Mouse (Mus musculus) kidney, postnatal 0 days (tissue): ENCODE data around the gene Gprin2. TPM values are rescaled to one million over a fixed set of nuclear protein-coding genes. Genes with fewer than 3 reads are reported as not detected.
A peak's percentile ranks its signal among the peaks of the same experiment; 100 is the strongest.

Source experiments
- ATAC-seq: fragments of 200-750 bp; cut with Nextera tagmentation; replicated peaks from 2 replicates; pipeline ENCODE4 v1.8.0; 2017; ENCODE audit warnings: low read depth, moderate number of reproducible peaks, moderate TSS enrichment, moderate library complexity; ENCODE audit not compliant: low FRiP score
- DNase-seq: peaks from one replicate; pipeline ENCODE4 v3.0.0-alpha.2; 2016; ENCODE audit warnings: low spot score
- H3K27ac ChIP-seq: fragments of 300-500 bp; sonication (generic); 2 replicates; pipeline ENCODE4 v1.5.1; 2014; ENCODE audit warnings: mild to moderate bottlenecking
- H3K27me3 ChIP-seq: fragments of 300-500 bp; sonication (generic); 2 replicates; pipeline ENCODE4 v1.6.1; 2014; ENCODE audit warnings: low read length, mixed read lengths; ENCODE audit not compliant: insufficient read depth
- H3K36me3 ChIP-seq: fragments of 300-500 bp; sonication (generic); 2 replicates; pipeline ENCODE4 v1.6.1; 2014; ENCODE audit warnings: low read length, mixed read lengths; ENCODE audit not compliant: insufficient read depth
- H3K4me1 ChIP-seq: fragments of 300-500 bp; sonication (generic); replicated peaks from 2 replicates; pipeline ENCODE4 v1.6.1; 2014; ENCODE audit warnings: antibody characterized with exemption, low read length, mixed read lengths; ENCODE audit not compliant: insufficient read depth
- H3K4me2 ChIP-seq: fragments of 300-500 bp; sonication (generic); 2 replicates; pipeline ENCODE4 v1.6.1; 2014; ENCODE audit warnings: mild to moderate bottlenecking, low read length, moderate library complexity, mixed read lengths
- H3K4me3 ChIP-seq: fragments of 300-500 bp; sonication (generic); replicated peaks from 2 replicates; pipeline ENCODE4 v1.5.1; 2014; ENCODE audit warnings: low read depth, low read length
- H3K9ac ChIP-seq: fragments of 300-500 bp; sonication (generic); 2 replicates; pipeline ENCODE4 v1.6.1; 2014; ENCODE audit warnings: low read depth, low read length
- H3K9me3 ChIP-seq: fragments of 300-500 bp; sonication (generic); replicated peaks from 2 replicates; pipeline ENCODE4 v1.6.1; 2016; ENCODE audit warnings: low read length, inconsistent platforms, mixed read lengths
- CTCF ChIP-seq: IDR thresholded peaks from 2 replicates; pipeline ENCODE4 v1.5.1; 2016; ENCODE audit warnings: antibody characterized with exemption, low read depth, mild to moderate bottlenecking, moderate library complexity
- WGBS: fragments of 180-500 bp; shearing (Covaris S2); extraction: QIAGEN DNeasy Blood & Tissue Kit; methylation state at CpG from one replicate; pipeline ENCODE4 v1.1.7; 2014; 5-methylcytosine and 5-hydroxymethylcytosine counted together
- polyA plus RNA-seq: library from polyadenylated mRNA; unstranded; fragments of >200 nt; fragmentation: Nextera tagmentation; extraction: Ambion mirVana; gene quantifications from 2 replicates; pipeline ENCODE4 v1.2.1, GENCODE M21; 2015

The Gprin2 gene
- polyA plus RNA-seq, 1 experiment from 2014 or later = 0.79 TPM

GRCm38 (mm10) chr14:34209080-34209479, 7.6 kb upstream of the Gprin2 start:
- Histone ChIP-seq H3K4me3 (no peak overlapping the region), H3K4me1 (no peaks in the 10 kb centered on the region), H3K27me3 (no peaks in the 10 kb centered on the region), H3K9me3 (no peaks in the 10 kb centered on the region), H3K4me2 (no peak overlapping the region), H3K9ac (no peak overlapping the region), H3K36me3 (no peaks in the 10 kb centered on the region), H3K27ac (no peak overlapping the region)
- ATAC-seq = no peak
- no peak for DNase-seq
- TF ChIP-seq CTCF = no peak
- WGBS = 57% methylated on average over 4 of the region's 4 CpGs

- 49% methylated on average over 2 of the region's 2 CpGs for WGBS
- DNase-seq = peak; percentile 74
- Histone ChIP-seq H3K4me1 (no peaks in the 10 kb centered on the region), H3K9me3 (no peaks in the 10 kb centered on the region), H3K27me3 (no peaks in the 10 kb centered on the region), H3K36me3 (no peaks in the 10 kb centered on the region), H3K4me2 (no peak overlapping the region), H3K4me3 (no peak overlapping the region), H3K9ac (no peak overlapping the region), H3K27ac (no peak overlapping the region)
- peak; percentile 72 for TF ChIP-seq CTCF
- ATAC-seq = no peak
These were observed 7.2 kb upstream of the Gprin2 start for GRCm38 (mm10) chr14:34208651-34209050.

GRCm38 (mm10) chr14:34207996-34208395, 6.5 kb upstream of the Gprin2 start:
- H3K27me3 ChIP-seq = no peaks in the 10 kb centered on the region
- H3K4me2 ChIP-seq = no peak overlapping the region
- no peaks in the 10 kb centered on the region for H3K36me3 ChIP-seq
- H3K9ac ChIP-seq = no peak overlapping the region
- no peaks in the 10 kb centered on the region for H3K4me1 ChIP-seq
- ATAC-seq (no peak), DNase-seq (no peak)
- WGBS = 72% methylated on average over 6 of the region's 6 CpGs
- no peak overlapping the region for H3K27ac ChIP-seq
- no peak overlapping the region for H3K4me3 ChIP-seq
- no peak for TF ChIP-seq CTCF
- no peaks in the 10 kb centered on the region for H3K9me3 ChIP-seq

GRCm38 (mm10) chr14:34200738-34201230, 669 bp downstream of the Gprin2 start:
- no peaks in the 10 kb centered on the region for H3K36me3 ChIP-seq
- peak overlapping the region; percentile 97 for H3K4me2 ChIP-seq
- no peaks in the 10 kb centered on the region for H3K27me3 ChIP-seq
- ATAC-seq = peak; percentile 65; the same call in 1 of the 2 replicates
- 5% methylated on average over 19 of the region's 19 CpGs for WGBS
- H3K9me3 ChIP-seq = no peaks in the 10 kb centered on the region
- H3K4me3 ChIP-seq = peak overlapping the region; percentile 65
- peaks cover 3% of the 10 kb centered on the region; the same call in 1 of the 2 replicates for H3K4me1 ChIP-seq
- H3K27ac ChIP-seq = no peak overlapping the region
- no peak; the same call in 1 of the 2 replicates for TF ChIP-seq CTCF
- DNase-seq = peak; percentile 77
- H3K9ac ChIP-seq = peak overlapping the region; percentile 62

GRCm38 (mm10) chr14:34196706-34197105, 4.7 kb downstream of the Gprin2 start:
- Histone ChIP-seq H3K27me3 (no peaks in the 10 kb centered on the region), H3K9ac (no peak overlapping the region), H3K4me1 (peaks cover 3% of the 10 kb centered on the region; the same call in 1 of the 2 replicates), H3K27ac (no peak overlapping the region), H3K36me3 (no peaks in the 10 kb centered on the region), H3K4me3 (no peak overlapping the region), H3K4me2 (no peak overlapping the region), H3K9me3 (no peaks in the 10 kb centered on the region)
- no peak for ATAC-seq
- WGBS = 32% methylated on average over 4 of the region's 4 CpGs
- DNase-seq = no peak
- TF ChIP-seq CTCF = no peak

GRCm38 (mm10) chr14:34195466-34195865, 6.0 kb downstream of the Gprin2 start:
- H3K36me3 ChIP-seq = no peaks in the 10 kb centered on the region
- no peak overlapping the region for H3K4me3 ChIP-seq
- H3K9ac ChIP-seq = no peak overlapping the region
- peaks cover under 1% of the 10 kb centered on the region; the same call in 1 of the 2 replicates for H3K4me1 ChIP-seq
- no peak overlapping the region for H3K4me2 ChIP-seq
- TF ChIP-seq CTCF = no peak
- DNase-seq (no peak), ATAC-seq (no peak)
- 91% methylated on average over 15 of the region's 15 CpGs for WGBS
- no peaks in the 10 kb centered on the region for H3K9me3 ChIP-seq
- no peak overlapping the region for H3K27ac ChIP-seq
- no peaks in the 10 kb centered on the region for H3K27me3 ChIP-seq

- no peak for TF ChIP-seq CTCF
- 58% methylated on average over 4 of the region's 4 CpGs for WGBS
- no peaks in the 10 kb centered on the region for H3K4me1 ChIP-seq
These were observed 7.6 kb downstream of the Gprin2 start for GRCm38 (mm10) chr14:34193879-34194278.

More at GRCm38 (mm10) chr14:34193879-34194278, 7.6 kb downstream of the Gprin2 start:
- Histone ChIP-seq H3K4me3 (no peak overlapping the region), H3K4me2 (no peak overlapping the region), H3K9ac (no peak overlapping the region), H3K36me3 (no peaks in the 10 kb centered on the region), H3K27ac (no peak overlapping the region), H3K27me3 (no peaks in the 10 kb centered on the region), H3K9me3 (no peaks in the 10 kb centered on the region)
- DNase-seq = no peak
- ATAC-seq = no peak
